Mouse (Mus musculus): ENCODE data around the gene Car12.
A peak's percentile ranks its signal among the peaks of the same experiment; 100 is the strongest.

The Car12 gene

GRCm38 (mm10) chr9:66714022-66714515 is 583 bp downstream of the Car12 start:
- peak; percentile 22 for DNase-seq

GRCm38 (mm10) chr9:66715361-66715760 is 1.9 kb downstream of the Car12 start:
- DNase-seq, result no peak

DNA sequence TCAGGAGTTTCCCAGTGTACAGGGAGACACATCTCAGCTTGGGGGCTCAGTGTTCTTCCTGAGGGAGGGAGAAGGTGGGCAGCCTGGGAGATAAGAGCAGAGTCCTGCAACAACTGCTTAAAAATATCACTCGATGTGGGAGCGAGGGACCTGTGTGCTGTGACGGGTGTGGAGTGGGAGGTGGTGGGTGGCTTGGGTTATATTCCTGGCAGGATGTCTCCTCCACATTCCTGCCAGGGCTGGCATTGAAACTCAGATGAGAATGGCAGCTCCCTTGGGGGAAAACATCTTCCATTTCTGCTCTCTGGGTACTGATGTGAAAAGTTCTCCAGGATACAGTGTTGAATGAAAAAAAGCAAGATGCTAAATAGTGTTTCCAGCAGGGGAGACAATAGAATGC is 3.0 kb downstream of the Car12 start:
- DNase-seq, result no peak

DNA sequence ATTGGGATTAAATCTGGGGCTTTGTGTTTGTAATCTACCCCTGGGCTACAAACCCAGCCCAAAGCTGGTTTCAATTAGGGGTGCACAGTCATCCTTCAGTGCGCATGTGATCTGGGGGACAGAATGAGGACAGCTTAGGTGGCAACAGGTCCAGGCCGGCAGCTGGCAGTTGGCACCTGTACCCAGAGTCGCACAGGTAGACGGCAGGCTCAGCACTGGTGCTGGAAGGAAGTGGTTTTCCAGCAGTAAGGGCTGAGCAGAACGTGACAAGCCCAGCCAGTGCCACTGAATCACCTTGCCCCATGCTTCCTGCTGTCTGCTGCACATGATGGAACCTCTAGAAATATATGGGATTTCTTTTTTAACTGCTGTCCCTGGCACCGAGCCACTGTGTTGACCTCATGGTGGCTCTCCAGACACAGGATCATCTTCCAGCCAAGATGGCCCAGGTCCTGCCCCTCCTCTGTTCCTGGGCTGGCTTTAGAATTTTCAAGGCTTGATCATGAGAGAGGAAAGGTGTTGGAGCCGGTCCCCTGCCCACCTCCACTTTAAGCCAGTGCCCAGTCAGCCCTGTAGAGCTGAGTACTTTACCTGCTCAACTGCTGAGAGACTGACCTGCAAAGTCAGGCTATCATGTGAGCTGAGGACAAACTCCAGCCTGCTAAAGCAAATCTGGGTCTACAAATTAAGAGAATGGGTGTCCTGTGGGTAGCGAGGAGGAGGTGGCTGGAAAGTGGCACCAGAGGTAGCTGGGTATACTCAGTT is 7.4 kb downstream of the Car12 start:
- DNase-seq, result no peak

GRCm38 (mm10) chr9:66722187-66722868 is 8.8 kb downstream of the Car12 start:
- peak; percentile 20 for DNase-seq

DNA sequence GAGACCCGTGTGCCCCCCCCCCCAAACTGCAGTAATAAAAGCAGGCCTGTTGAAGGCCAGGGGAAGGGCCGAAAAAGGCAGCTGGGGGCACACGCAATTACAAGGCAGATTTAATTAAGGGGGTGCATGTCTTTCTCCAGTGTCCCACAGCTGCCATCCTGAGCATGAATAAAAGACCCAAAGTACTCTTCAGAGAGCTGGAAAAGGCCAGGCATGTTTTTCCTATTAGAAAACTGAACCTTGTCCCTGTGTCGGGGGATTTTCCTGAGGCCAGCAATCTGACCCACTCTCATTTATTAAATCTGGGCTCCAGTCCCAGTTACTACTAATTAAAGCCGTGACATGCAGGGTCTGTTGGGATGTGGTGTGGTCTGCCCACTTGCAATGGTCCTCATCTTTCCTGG is 9.4 kb downstream of the Car12 start:
- DNase-seq, result peak; percentile 28

GRCm38 (mm10) chr9:66725591-66725990 is 12.1 kb downstream of the Car12 start:
- no peak for DNase-seq

GRCm38 (mm10) chr9:66727333-66727732 is 13.8 kb downstream of the Car12 start:
- no peak for DNase-seq

DNA sequence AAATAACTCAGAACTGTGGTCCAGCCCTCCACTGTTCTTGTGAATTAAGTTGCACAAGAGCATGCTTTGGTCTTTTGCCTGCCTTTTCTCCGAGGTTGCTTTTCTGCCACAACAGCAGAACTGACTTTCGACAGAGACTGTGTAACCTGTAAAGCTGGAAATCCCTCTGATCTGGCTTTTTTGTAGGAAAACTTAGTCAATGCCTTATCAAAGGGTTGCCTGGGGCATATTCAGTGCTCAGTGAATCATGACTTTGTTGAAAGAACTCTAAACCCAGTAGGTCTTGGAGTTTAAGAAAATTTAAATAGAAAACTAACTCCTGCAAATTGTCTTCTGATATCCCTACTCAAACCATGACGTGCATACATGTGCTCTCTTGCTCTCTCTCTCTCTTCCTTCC is 17.1 kb downstream of the Car12 start:
- DNase-seq, result no peak

GRCm38 (mm10) chr9:66731284-66731683 is 17.8 kb downstream of the Car12 start:
- DNase-seq, result no peak

GRCm38 (mm10) chr9:66732791-66733691 is 19.6 kb downstream of the Car12 start:
- DNase-seq, result no peak

DNA sequence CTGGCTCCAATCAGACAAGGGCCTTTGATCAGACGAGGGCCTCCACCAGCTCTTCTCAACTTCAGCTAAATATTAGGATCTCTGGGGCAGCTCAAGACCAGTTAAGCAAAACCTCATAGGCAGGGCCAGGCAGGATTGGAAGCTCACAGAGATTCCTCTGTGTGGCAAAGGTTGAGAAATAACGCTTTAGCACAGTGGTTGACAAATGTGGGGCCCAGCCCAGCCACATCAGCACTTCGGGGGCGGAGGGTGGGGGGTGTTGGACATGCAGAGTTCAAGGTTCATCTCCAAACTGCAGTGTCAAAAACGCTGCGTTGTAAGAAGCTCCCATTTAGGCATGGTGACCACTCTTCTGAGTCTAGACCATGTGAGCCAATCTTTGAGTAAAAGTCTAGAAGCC is 21.1 kb downstream of the Car12 start:
- DNase-seq, result no peak

GRCm38 (mm10) chr9:66735122-66735521 is 21.6 kb downstream of the Car12 start:
- DNase-seq, result no peak

GRCm38 (mm10) chr9:66736016-66736415 is 22.5 kb downstream of the Car12 start:
- DNase-seq, result no peak

- DNase-seq, result no peak
These were observed 23.1 kb downstream of the Car12 start for GRCm38 (mm10) chr9:66736551-66736950.

GRCm38 (mm10) chr9:66739516-66739915 is 26.0 kb downstream of the Car12 start:
- DNase-seq, result no peak

GRCm38 (mm10) chr9:66744531-66744930 is 31.0 kb downstream of the Car12 start:
- no peak for DNase-seq

GRCm38 (mm10) chr9:66748390-66748789 is 34.9 kb downstream of the Car12 start:
- no peak for DNase-seq

DNA sequence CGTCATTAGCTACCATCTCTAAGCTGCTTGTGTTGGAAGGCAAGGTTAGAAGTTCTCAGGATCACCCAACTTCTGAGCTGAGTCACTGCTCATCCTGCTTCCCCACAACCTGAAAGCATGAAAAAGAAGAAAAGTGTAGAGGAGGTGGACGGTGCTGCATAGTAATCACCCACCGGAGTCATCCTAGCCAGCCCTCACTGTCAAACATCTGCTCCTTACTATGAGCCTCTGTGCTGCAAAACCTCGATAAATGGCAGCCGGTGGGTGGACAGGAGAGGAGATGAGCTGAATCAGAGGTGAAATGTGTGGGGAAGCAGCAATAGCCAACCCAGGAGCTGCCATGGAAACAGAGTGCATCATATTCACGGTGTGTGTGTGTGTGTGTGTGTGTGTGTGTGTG is 39.4 kb downstream of the Car12 start:
- no peak for DNase-seq

- no peak for DNase-seq
These were observed 47.5 kb downstream of the Car12 start for GRCm38 (mm10) chr9:66760991-66761390.

- DNase-seq, result no peak
These were observed 55.2 kb downstream of the Car12 start for GRCm38 (mm10) chr9:66768721-66769120.

- DNase-seq, result no peak
These were observed 55.8 kb downstream of the Car12 start for GRCm38 (mm10) chr9:66769275-66769674.

DNA sequence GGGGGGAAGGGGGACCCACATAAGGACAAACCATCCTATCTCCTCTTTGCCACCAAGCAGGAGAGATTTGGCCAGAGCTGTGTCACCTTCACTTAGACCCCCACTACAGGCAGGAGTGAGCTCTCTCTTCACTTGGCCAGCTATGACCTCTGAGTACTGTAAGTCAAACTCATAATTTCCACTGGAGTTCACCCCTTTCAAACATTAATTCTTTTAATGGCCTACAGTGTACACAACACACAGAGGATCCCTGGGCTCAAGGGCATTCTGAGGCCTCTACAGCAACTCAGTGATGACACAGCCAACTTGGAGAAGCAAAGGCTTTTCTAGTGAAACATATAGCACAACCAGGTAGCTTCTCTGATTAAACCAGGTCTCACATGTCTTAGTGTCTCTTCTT is 57.2 kb downstream of the Car12 start:
- DNase-seq, result no peak
